Mouse (Mus musculus): ENCODE results near the gene Gm10378. TPM values are rescaled to one million over a fixed set of nuclear protein-coding genes. Genes with fewer than 3 reads are reported as not detected.
"Not testable (repeated sequence)": the region's sequence is repeated elsewhere in the genome, so short reads cannot be mapped to it uniquely, and the experiment has no call there.

The Gm10378 gene
- total RNA-seq (2021), result not detected
- long read RNA-seq, experiment 1, result 0 reads
- long read RNA-seq, experiment 2, result 0 reads

DNA sequence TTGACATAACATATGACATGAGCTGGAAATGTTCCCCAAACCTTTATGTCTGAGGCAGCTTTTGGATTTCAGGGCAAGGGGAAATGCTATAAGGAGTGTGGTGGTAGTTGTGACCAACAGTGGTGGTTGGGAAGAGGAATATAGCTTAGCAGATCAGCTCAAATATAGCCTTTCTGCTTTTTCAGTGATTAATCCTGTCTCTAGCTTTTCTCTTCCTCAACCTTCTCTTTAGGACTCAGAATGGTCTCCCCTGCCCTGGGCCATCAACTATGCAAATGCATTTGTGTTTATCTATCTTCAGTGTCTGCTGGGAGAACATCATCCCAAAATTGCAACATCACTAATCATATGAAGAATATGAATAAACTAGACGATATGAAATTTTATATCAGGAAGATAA, at the start of gene Gm10378:
Gm10378 (plus strand) TSS at position 301 of the 400 bp plus-strand sequence.
- not testable (repeated sequence) for DNase-seq (ENCODE audit: low spot score in 2 of 2)

DNA sequence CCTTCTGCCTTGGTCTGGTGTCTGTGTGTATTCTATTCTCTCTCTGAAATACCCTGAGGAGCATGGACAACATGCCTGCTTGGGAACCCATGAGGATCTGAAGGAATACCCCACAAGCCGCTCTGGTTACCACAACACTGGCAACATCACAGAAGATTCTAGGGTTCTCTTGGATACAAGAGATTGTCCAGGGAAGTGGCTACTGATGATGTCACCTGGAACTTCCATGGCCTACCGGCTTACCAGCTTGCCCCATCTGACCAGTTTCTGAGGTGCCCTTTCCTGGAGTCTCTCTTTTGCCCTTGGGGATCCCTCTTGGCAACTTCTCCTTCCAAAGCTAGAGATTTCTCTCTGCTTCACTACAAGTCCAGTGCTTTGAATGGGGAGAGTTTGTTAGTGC, 13.9 kb upstream of the Gm10378 start, which contains the start of gene Gm3633:
Gm3633 (minus strand) TSS at position 101 of the 400 bp plus-strand sequence.
- DNase-seq (ENCODE audit: low spot score in 2 of 2), result not testable (repeated sequence)

Small RNA genes lying within 50 kb of the gene (microRNA-seq; reads per million reads assigned to microRNA genes)
- gene Gm23620 (ENCODE audit: borderline number of aligned reads in 2 of 2) (0 reads per million in 2 experiments), gene Gm25228 (ENCODE audit: borderline number of aligned reads in 2 of 2) (0 reads per million in 2 experiments)

Other genes starting within 250 kb of the Gm10378 start
- gene Gm8005, start 216.3 kb upstream of the Gm10378 start, total RNA-seq (2021), result not detected
- gene Gm8011, start 192.1 kb upstream of the Gm10378 start, total RNA-seq (2021), result not detected
- not detected for gene Gm8020, start 153.6 kb upstream of the Gm10378 start, total RNA-seq (2021)
- not detected for gene Gm8024, start 131.7 kb upstream of the Gm10378 start, total RNA-seq (2021)
- not detected for gene Gm17124, start 56.1 kb upstream of the Gm10378 start, total RNA-seq (2021)
- not detected for gene Gm3633, start 14.0 kb upstream of the Gm10378 start, total RNA-seq (2021)
- not detected for gene Gm3015, start 112.9 kb downstream of the Gm10378 start, total RNA-seq (2021)
- gene Gm10377, start 142.0 kb downstream of the Gm10378 start, total RNA-seq (2021), result not detected
- not detected for gene Gm21977, start 197.5 kb downstream of the Gm10378 start, total RNA-seq (2021)

Data from adrenal gland, adult 18-20 months (tissue).